Mouse (Mus musculus) B cell, adult 2 months (primary cell): ENCODE results near the gene Tmem259.
A peak's percentile ranks its signal among the peaks of the same experiment; 100 is the strongest.
"Not testable (repeated sequence)": the region's sequence is repeated elsewhere in the genome, so short reads cannot be mapped to it uniquely, and the experiment has no call there.

ENCODE experiments used
- DNase-seq, 2 experiments: peaks; one replicate each; pipeline ENCODE4 v3.0.0; 2022

Gene Tmem259

DNA sequence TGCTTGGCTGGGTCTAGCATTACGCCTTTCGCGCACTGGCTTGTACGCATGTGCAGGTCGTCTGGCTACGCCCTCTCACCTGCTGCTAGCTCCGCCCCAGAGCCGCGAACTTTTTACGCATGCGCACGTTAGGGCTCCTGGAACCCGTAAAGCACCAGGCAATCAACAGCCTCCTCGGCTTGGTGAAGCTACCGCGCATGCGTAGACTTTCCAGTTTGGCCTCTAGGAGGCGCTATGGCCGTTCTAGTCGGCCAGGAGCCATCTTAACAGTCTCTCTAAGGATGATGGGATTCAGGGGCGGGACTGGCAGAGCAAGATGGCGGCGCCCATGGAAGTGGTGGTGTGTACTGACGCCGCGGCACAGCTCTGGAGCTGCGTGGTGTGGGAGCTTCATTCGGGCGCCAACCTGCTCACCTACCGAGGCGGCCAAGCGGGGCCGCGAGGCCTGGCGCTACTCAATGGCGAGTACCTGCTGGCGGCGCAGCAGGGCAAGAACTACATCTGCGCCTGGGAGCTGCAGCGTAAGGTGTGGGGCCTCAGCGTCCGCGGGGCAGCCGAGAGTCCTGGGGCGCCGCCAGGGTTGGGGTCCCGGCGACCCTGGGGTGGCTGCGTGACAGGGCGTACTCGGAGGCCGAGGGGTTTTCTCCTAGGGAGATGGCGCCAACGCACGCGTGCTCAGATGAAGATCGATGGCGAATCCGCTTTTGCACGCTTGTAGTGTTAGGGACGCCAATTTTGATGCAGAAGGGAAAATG lies 24.1 kb downstream of the Tmem259 start, which contains the start of gene Wdr18:
Gene Wdr18, plus strand, starts transcription at position 306 of the 755 bp plus-strand sequence.
- peak; percentile 99 for DNase-seq

DNA sequence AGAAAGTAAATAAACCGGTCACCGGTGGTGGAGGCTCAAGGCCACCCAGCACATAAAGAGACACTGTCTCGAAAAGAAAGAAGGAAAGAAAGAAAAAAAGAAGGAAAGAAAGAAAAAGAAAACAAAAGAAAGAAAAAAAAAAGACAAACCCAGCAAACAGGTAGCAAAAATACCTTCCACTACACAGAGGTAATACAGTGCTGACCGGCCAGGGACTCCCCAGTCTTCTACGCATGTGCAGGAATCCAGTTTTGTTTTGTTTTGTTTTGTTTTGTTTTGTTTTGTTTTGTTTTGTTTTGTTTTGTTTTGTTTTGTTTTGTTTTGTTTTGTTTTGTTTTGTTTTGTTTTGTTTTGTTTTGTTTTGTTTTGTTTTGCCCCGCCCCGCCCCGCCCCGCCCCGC lies 24.7 kb downstream of the Tmem259 start:
- not testable (repeated sequence) for DNase-seq

DNA sequence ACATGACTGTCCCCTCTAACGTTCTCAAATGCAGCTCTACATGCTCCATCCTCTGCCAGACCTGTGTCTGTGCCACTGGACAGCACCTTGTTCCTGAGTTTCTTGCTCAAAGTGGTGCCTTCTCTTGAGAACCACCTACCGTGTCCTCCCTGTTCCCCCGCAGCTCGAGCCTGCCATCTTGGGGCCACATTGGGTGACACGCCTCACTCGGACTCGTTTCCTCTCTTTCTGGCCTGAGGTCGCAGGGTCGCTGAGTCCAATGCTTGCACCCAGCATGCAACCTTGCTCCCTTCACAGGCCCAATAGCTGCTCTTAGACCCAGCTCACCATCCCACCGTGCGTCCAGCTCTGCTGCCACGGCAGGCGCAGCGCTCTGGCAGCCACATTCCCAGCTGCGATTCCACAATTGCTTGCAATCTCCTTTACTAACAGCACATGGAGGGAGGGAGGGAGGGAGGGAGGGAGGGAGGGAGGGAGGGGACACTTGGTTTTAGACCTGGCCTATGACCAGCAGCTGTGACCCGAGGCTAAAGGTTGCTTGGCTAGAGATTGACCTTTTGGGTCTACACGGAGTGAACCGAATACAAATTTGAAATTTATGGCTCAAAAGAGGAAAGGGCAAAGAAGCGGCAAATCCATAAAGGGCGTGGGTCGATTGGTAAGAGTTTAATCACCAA lies 25.9 kb downstream of the Tmem259 start:
- DNase-seq: peak; percentile 90 to 92

DNA sequence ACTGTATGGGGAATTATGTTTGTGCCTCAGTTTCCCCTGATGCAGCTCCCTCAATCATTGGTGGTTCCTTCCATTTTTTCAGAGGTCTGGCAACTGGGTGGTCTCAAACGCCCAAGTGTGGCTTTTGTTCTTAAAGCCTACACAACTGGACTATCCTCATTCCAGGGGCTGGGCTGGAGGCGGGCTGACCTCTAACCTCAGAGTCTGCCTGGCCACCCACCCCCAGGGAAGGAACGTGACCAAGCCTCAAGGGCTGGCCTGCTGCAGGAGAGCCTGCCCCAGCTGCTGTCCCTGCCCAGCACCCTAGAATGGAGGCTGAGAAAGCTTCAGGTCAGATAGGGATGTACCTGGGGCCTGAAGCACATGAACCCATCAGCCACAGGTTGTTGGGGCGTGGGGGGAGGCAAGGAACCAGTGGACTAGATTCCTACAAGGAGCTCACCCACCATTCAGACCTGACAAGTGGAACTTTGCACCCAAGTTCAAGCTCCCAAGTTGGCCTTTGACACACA lies 27.4 kb downstream of the Tmem259 start:
- DNase-seq: no peak

DNA sequence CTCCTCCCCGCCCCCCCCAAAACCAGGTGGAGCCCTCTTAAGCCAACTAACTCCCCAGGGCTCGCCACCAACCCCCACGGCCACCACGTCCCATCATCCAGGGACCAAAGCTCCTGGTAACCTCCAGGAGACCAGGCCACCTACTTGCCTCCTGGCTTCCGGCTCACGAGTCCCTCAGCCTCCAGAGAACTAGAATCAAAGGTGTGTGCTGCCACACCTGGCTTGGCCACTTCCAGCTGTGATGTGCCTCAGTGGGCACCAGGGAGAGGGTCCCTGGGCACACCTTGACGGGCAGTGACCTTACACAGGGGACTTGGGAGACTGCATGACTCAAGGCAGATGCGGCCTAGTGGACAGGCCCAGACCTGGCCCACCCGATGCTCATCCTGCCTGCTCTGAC lies 28.4 kb downstream of the Tmem259 start:
- no peak for DNase-seq

DNA sequence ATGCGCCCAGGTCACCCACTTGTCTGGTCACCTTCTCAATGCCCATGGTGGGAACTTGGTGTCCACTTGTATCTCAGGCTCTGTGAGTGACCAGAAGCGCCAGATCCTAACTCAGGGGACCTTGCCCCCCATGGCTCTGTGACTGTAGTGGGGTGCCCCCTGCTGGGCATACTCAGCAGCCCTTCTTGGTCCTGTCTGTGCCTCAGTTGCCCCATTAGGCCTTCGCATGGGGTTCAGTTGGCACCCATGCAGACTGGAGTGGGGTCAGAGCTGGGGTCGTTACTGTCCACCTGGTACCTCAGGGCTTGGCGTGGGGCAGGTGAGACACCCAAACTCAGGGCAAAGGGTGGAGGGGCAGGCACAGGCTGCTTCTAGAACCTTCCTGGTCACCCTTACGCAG lies 30.2 kb downstream of the Tmem259 start:
- peak; percentile 64 to 66 for DNase-seq

DNA sequence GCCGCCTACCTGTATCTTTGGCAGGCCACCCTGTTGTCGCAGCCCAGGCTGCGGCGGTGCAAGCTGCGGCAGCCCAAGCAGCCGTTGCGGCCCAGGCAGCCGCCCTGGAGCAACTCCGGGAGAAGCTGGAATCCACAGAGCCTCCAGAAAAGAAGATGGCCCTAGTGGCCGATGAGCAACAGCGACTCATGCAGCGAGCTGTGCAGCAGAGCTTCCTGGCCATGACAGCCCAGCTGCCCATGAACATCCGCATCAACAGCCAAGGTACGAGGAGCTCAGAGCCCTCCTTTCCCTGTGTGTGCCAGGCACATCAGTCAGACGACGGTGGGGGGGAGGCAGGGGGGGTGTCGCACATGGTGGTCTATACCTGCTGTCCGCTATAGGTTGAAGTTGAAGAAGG lies 33.5 kb downstream of the Tmem259 start:
- no peak for DNase-seq

DNA sequence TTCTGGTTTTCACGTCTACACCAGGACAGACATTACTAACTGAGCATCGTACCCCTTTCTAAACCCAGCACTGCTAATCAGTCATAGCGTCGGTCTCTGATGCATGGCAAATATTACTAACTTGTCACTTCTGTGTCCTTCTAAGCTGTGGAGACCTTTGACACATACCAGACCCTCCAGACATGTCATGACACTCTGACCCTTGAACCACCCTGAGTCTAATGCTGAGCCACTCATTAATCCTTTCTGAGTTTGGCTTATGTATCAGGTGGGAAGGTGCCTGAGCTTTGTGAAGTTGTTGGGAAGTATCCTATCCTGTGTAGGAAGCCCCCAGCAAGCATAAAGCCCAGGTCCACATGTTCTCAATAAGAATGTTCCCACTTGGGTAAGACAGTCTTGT lies 34.3 kb downstream of the Tmem259 start:
- DNase-seq: no peak

DNA sequence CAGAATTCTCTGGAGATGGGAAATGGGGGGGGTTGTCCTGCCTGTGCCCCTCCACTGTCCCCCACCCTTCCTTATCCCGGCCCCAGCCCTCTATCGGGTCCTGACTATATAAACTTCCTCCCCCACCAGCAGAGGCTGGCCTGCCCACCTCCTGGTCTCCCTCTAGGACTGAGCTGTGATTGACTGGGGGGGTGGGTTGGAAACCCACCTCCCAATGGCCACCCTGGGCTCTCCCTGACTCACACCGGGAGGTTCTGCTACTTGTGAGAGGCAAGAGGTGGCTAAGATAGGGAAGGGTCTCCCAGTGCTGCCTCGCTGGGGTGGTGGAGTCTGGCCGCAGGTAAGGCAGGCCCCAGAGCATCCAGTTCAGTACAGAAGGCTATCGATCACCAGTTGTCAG lies 36.6 kb downstream of the Tmem259 start:
- DNase-seq: no peak

DNA sequence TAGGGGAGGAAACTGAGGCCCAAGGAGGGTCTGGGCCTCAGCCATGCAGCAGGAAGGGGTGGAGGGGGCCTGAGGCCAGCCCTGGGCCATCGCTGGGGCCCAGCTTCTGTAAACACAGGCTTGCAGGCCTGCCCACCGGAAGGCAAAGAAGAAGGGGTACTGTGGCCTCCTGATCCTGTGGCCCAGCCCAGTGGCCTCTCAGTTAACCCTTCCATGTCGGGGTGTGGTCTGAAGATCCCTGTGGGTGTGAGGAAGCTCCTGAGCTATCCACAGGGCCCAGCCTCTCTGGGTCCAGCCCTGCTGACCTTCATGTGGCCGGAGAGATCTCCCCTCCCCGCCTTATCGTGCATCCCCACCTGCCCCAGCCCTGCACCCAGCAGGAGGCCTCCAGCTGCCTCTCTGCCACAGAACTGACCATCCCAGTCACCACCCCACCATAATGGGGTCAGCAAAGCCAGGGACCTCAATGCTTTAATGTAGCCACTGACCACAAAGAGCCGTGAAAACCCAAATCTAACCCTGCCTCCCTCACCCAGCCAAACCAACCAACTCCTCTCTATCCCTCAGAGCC lies 37.3 kb downstream of the Tmem259 start:
- DNase-seq: no peak

DNA sequence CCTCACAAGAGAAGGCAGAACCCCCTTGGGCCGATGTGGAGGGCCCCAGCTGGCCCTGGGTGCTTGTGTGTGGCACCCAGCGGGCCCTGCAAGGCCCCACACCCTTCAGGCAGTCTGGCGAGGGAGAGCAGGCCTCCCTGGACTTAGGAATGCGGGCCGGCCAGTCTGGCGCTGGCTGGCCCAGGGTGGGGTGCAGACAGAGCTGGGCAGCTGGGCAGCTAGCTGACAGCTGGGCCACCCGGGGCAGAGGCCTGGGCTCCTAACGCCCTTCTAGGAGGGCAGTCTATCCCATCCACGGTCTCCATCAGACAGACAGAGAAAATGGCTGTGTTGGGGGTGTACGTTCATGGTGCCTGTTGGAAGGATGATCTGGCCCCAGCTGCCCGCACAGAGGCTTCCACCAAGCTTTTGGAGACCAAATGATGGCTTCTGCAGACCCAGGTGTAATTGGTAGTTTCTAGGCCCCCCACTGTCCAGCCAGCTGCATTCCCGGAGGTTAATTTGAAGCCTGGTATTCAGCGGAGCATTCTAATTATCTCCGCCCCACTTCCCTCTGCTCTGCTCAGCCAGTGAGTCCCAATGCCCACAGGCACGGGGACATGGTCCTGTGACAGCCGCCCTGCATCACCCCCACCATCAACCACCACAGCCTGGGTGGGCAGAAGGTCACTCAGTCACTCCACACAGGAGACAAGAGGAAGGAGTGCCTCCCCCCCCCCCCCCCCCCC lies 38.5 kb downstream of the Tmem259 start:
- DNase-seq: no peak

DNA sequence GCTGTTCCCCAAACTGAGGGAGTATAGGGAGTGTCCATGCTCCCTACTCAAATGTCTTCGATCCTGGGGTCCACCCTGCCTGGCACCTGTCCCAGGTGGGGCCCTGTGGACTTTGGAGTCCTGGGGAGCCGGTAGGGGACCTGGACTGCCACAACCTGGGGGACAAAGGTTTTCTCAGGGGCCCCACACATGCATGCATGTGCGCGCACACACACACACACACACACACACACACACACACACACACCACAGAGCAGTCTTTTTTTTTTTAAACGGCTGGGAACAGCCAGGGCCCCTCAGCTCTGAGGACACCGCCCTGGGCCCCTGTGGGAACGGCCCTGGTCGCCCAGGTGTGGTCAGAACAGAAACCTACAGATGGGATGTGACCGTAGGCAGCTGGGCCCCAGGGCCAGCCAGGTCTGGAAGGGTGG lies 40.6 kb downstream of the Tmem259 start:
- no peak for DNase-seq

DNA sequence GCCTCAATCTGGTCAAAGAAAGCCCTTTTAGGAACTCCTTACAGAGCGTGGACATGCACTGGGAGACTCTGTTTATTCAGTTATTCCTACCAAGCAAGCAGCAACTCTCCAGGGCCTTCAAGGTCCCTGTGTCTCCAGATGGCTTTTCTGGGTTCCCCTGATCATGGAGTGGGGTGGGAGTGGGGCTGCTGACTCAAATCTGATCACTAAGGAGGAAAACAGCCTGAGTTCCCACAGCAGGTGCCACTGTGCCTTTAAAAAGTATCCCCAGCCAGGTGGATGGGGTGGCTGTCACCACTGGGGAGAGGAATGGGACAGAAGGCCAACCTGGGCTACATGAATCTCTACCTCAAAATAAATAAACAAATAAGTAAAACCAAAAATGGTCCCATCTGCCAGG lies 41.1 kb downstream of the Tmem259 start:
- DNase-seq: no peak

DNA sequence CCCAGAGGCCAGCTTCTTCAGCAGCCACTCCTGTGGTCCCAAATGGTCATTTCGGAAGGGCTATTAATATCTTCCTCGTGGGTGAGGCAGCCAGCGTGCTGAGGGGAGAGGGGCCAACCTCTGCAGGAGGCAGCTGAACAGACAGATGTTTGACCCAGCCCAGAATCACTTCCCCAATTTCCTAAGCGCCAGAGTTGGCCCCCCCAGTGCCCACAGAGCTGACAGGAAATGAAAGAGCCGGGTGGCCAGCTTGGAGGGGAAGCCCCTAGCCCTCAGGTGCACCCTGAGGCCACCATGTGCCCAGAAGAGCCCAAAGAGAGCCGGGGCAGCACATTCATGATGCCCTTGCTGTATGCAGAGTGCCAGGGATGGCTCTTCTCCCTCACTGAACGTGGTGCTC lies 43.4 kb downstream of the Tmem259 start:
- DNase-seq: peak; percentile 89 to 93

DNA sequence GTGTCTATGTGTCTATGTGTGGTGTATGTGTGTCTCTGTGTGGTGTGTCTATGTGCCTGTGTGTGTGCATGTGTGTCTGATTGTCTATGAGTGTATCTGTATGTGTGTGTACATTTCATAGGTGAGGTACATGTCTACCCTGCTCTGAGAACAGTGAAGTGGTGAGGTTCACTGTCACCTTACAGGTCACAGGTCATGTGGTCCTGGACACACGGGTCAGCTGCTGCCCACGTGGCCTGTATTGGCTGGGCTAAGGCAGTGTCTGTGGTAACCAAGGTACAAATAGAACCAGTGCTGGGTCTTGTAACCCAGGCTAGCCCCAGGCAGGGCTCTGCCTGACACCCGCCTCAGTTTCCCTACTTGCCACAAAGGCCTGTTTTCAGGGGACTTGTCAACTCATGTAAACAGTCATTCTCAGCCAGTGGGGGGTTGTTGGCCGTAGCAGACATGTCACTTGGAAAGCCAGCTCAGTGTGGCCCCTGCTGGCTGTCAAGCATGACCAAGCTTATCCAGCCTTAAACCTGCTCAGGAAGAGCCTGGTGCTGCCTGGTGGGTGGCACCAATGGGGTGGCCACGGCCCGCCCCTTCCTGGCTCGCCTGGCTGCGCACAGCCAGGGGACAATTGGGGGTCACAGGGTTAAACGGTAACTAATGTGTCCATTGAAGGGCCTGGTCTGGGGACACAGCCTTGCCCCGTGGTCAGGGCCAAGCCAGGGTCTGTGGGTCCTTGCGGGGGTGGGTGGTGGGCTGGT lies 46.2 kb downstream of the Tmem259 start:
- DNase-seq: no peak

DNA sequence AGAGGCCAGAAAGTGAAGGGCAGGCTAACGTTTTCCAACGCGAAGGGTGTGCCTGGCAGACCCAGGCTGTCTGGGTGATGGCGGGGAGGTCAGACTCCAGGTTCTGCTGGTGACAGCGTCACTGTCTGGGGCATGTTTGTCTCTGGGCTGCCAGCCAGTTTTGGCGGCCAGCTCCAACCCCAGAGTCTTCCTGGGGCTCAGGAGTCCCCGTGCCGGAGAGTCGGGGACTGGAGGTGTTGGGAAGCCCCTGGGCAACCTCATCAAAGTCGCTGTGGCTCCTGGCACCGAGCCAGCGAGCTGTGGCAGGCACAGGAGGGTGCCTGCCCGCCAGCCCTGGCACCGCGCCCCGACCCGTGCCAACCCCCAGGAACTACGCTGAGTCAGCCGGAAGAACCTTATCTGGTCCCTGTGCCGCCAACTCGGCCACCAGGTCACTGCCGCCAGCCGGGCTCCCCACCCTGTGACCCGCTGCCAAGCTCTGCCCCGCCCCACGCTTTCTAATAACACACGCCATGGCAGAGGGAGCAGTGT lies 47.2 kb downstream of the Tmem259 start:
- DNase-seq: peak; percentile 81 to 83

DNA sequence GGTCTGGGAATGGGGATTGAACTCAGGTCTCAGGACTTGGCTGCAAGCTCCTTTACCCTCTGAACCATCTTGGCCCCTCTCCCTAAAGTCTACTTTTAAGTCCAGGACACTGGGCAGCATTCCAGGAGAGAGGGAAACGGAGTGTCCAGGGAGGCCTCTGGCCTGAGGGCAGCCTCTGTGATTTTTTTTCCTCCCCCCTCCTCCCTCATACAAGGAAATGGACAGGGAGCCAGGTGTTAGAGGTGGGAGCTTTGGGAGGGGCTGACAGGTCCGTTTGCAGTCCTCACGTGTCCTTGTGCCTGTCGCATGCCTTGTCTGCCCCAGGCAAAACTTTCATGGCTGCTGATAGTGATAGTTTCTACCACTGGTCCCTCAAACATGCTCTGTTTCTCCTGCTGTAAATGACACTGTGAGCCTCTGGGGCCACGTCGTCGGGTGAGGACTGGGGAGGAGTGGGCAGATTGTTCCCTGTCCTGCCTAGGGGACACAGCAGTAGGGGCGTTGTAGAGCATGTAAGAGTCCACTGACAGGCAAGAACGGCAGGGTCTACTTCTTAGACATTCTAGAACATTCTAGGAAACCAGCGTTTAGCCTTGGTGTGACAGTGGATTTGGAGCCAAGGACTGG lies 47.7 kb downstream of the Tmem259 start:
- no peak for DNase-seq

DNA sequence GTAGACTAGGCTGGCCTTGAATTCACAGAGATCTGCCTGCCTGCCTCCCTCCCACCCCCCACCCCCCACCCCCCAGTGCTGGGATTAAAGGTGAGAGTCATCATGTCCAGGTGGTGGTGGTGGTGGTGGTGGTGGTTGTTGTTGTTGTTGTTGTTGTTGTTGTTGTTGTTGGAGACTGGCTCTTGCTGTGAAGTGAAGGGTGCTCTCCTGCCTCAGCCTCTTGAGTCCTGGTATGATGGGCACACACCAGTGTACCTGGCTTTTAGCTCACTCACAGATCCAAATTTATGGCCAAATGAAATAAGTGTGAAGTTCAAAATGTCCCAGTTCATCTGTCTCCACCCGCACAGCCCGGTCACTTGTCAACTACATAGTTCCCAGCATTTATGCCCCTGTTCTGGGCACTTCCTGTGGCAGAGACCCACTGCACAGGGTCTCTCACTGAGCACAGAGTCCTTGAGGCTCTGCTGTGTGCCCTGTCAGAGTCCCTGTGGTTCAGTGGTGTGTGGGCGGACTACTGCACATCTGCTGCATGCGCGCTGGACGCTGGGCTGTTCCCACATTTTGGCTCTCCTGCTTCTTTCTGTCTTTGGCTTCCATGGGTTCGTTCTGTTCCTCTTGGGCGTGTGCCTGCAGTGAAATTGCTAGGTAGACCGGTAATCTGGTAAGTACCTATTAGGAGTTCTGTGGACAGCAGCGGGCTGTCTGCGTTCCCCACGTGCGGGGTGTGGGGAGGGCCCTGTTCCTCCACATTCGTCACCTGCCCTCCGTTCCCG lies 49.1 kb downstream of the Tmem259 start:
- no peak for DNase-seq

DNA sequence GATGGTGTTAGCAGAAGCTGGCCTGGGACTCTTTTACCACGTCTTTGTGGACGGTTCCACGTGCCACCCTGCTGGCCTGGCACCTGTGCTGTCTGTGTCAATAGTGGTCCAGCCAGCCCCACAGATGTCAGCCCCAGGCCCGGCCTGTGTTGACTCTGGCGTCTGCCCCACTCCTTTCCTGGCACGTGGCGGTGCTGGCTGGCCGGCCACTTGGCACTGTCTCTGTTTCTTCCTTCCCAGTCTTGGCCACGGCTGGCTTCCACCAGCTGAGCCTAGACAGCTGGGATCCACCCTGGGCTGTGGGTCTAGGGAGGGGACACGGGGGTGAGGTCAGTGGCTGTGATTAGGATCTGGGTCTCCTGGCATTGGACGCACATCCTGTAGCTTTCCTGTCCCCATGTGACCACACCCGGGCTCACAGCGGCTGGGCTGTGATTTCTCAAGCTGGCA lies 49.8 kb downstream of the Tmem259 start:
- no peak for DNase-seq

DNA sequence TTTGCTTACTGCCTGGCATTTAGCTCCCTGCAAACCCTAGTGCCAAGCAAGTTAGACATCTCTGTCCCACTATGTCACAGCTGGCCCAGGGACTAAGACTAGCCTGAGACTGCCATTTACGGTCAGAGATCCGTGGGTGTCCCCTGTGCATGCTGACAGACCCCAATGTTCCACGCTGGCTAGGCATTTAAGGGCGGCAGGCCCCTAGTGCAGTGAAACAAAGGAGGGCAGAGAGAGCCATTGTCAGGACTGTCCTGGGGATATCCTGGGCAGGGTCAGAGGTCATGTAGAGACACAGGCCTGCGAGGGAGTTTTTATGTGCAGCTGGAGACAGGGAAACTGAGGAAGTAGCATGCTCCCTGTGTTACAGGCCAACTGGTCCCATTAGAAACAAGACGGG lies 50.3 kb downstream of the Tmem259 start:
- DNase-seq: no peak
